Mouse (Mus musculus) limb, embryonic 13.5 days (tissue): ENCODE data around the gene Bco1. TPM values are rescaled to one million over a fixed set of nuclear protein-coding genes. Genes with fewer than 3 reads are reported as not detected.

ENCODE experiments used
- ATAC-seq: fragments of 200-750 bp; cut with Nextera tagmentation; 2 replicates; pipeline ENCODE4 v1.8.0; 2017; ENCODE audit warnings: low read depth, moderate number of reproducible peaks, moderate TSS enrichment; ENCODE audit not compliant: low FRiP score
- H3K27ac ChIP-seq: fragments of 300-500 bp; sonication (generic); 2 replicates; pipeline ENCODE4 v1.5.1; 2015; ENCODE audit warnings: inconsistent platforms, mild to moderate bottlenecking, moderate library complexity
- H3K27me3 ChIP-seq: fragments of 300-500 bp; sonication (generic); 2 replicates; pipeline ENCODE4 v1.6.1; 2015; ENCODE audit warnings: mild to moderate bottlenecking, inconsistent platforms
- H3K36me3 ChIP-seq: fragments of 300-500 bp; sonication (generic); 2 replicates; pipeline ENCODE4 v1.6.1; 2015; ENCODE audit warnings: inconsistent platforms, mild to moderate bottlenecking, moderate library complexity
- H3K4me1 ChIP-seq: fragments of 300-500 bp; sonication (generic); 2 replicates; pipeline ENCODE4 v1.6.1; 2015; ENCODE audit warnings: inconsistent platforms
- H3K4me2 ChIP-seq: fragments of 300-500 bp; sonication (generic); replicated peaks from 2 replicates; pipeline ENCODE4 v1.6.1; 2015; ENCODE audit warnings: inconsistent platforms, mild to moderate bottlenecking, moderate library complexity
- H3K4me3 ChIP-seq: fragments of 300-500 bp; sonication (generic); 2 replicates; pipeline ENCODE4 v1.5.1; 2015; ENCODE audit warnings: moderate library complexity, mild to moderate bottlenecking, inconsistent platforms
- H3K9ac ChIP-seq: fragments of 300-500 bp; sonication (generic); 2 replicates; pipeline ENCODE4 v1.6.1; 2015; ENCODE audit warnings: mild to moderate bottlenecking, inconsistent platforms
- H3K9me3 ChIP-seq: fragments of 300-500 bp; sonication (generic); 2 replicates; pipeline ENCODE4 v1.6.1; 2016; ENCODE audit warnings: inconsistent platforms
- WGBS: fragments of 180-500 bp; shearing (Covaris S2); methylation state at CpG from one replicate; pipeline ENCODE4 v1.1.7; 2015; 5-methylcytosine and 5-hydroxymethylcytosine counted together
- polyA plus RNA-seq: library from polyadenylated mRNA; unstranded; fragments of >200 nt; fragmentation: Nextera tagmentation; extraction: Ambion mirVana; gene quantifications from 2 replicates; pipeline ENCODE4 v1.2.1, GENCODE M21; 2015

Bco1 gene
- polyA plus RNA-seq, 1 experiment from 2014 or later: 0.70 TPM

- Histone ChIP-seq H3K4me2 (peak overlapping the region; percentile 43), H3K4me1 (peaks cover 18% of the 10 kb centered on the region), H3K27me3 (no peaks in the 10 kb centered on the region), H3K4me3 (no peak overlapping the region), H3K9me3 (peaks cover 8% of the 10 kb centered on the region), H3K36me3 (no peaks in the 10 kb centered on the region), H3K9ac (no peak overlapping the region), H3K27ac (peak overlapping the region; percentile 33; the same call in 1 of the 2 replicates)
- 38% methylated on average over 11 of the region's 11 CpGs for WGBS
- ATAC-seq: peak; percentile 55; the same call in 1 of the 2 replicates
Measured at GRCm38 (mm10) chr8:117097564-117098191, 2.0 kb downstream of the Bco1 start.

DNA sequence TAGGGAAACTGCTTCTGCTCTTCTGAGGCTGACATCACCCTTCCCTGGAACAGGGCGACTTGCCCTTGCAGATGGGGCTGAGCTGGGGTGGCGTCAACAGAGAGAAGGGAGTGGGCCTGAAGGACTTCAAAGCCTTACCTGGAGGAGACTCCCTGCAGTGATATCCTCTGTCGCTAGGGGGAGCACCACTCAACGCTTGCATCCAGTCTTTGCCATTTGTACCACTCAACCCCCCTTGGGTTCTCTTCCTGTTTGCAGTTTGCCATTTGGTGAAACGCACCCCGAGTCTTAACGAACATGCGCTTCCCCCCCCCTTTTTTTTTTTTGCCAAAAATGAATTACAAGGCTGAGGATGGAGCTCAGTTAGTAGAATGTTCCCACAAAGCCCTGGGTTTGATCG is 11.9 kb downstream of the Bco1 start:
- WGBS: 14% methylated on average over 9 of the region's 9 CpGs
- no peak overlapping the region for H3K9ac ChIP-seq
- H3K4me3 ChIP-seq: no peak overlapping the region
- H3K9me3 ChIP-seq: peaks cover 6% of the 10 kb centered on the region; the same call in 1 of the 2 replicates
- no peaks in the 10 kb centered on the region for H3K27me3 ChIP-seq
- no peak overlapping the region; the same call in 1 of the 2 replicates for H3K4me2 ChIP-seq
- 0 out of 2 replicates have a peak, but pooled peaks cover 4% of the 10 kb centered on the region for H3K4me1 ChIP-seq
- no peak overlapping the region for H3K27ac ChIP-seq
- H3K36me3 ChIP-seq: no peaks in the 10 kb centered on the region
- no peak for ATAC-seq

DNA sequence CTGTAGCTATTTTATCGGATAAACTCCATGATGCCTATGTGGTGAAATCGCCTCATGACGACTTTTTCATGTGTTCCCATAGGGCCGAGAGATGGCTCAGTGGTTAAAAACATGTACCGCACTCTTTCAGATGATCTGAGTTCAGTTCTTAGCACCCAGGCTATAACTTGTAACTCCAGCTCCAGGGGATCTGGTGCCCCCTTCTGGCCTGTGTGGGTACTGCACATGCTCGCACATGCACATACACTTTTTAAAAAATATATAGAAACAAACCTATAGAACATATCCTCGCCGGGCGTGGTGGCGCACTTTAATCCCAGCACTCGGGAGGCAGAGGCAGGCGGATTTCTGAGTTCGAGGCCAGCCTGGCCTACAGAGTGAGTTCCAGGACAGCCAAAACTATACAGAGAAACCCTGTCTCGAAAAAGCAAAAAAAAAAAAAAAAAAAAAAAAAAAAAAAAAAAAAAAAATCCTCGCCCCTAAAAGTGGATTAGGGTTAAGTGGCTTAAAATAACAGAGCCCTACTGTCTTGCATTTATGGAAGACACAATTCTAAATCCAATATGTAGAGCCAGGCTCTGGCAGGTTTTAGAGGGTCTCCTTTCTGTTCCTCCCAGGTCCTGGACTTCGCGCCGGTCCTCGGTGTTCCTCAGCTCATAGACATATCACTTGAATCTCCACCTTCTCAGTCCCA is 13.5 kb downstream of the Bco1 start:
- ATAC-seq: no peak
- Histone ChIP-seq H3K4me3 (no peak overlapping the region), H3K4me2 (no peak overlapping the region), H3K27ac (no peak overlapping the region), H3K9ac (no peak overlapping the region), H3K36me3 (no peaks in the 10 kb centered on the region), H3K4me1 (0 out of 2 replicates have a peak, but pooled peaks cover 4% of the 10 kb centered on the region), H3K9me3 (peaks cover 6% of the 10 kb centered on the region; the same call in 1 of the 2 replicates), H3K27me3 (no peaks in the 10 kb centered on the region)
- 90% methylated on average over 19 of the region's 19 CpGs for WGBS

GRCm38 (mm10) chr8:117109801-117110390 is 14.2 kb downstream of the Bco1 start:
- H3K4me2 ChIP-seq: no peak overlapping the region
- H3K4me3 ChIP-seq: no peak overlapping the region
- WGBS: 48% methylated on average over 16 of the region's 16 CpGs
- no peak overlapping the region for H3K27ac ChIP-seq
- peaks cover 6% of the 10 kb centered on the region; the same call in 1 of the 2 replicates for H3K9me3 ChIP-seq
- H3K36me3 ChIP-seq: no peaks in the 10 kb centered on the region
- H3K4me1 ChIP-seq: 0 out of 2 replicates have a peak, but pooled peaks cover 4% of the 10 kb centered on the region
- no peaks in the 10 kb centered on the region for H3K27me3 ChIP-seq
- no peak for ATAC-seq
- H3K9ac ChIP-seq: no peak overlapping the region

- ATAC-seq: no peak
- Histone ChIP-seq H3K27me3 (no peaks in the 10 kb centered on the region), H3K4me3 (no peak overlapping the region), H3K27ac (no peak overlapping the region), H3K4me1 (peaks cover 16% of the 10 kb centered on the region; the same call in 1 of the 2 replicates), H3K9ac (no peak overlapping the region), H3K36me3 (no peaks in the 10 kb centered on the region), H3K9me3 (peaks cover 6% of the 10 kb centered on the region; the same call in 1 of the 2 replicates), H3K4me2 (no peak overlapping the region)
- WGBS: 80% methylated on average over 3 of the region's 3 CpGs
Measured at GRCm38 (mm10) chr8:117111641-117112040, 16.0 kb downstream of the Bco1 start.

- H3K4me1 ChIP-seq: peaks cover 16% of the 10 kb centered on the region; the same call in 1 of the 2 replicates
- no peak overlapping the region for H3K4me2 ChIP-seq
- H3K9ac ChIP-seq: no peak overlapping the region; the same call in 1 of the 2 replicates
- no peak for ATAC-seq
- WGBS: 51% methylated on average over 8 of the region's 8 CpGs
- no peak overlapping the region for H3K27ac ChIP-seq
- H3K4me3 ChIP-seq: no peak overlapping the region
- peaks cover 6% of the 10 kb centered on the region; the same call in 1 of the 2 replicates for H3K9me3 ChIP-seq
- no peaks in the 10 kb centered on the region for H3K27me3 ChIP-seq
- no peaks in the 10 kb centered on the region for H3K36me3 ChIP-seq
Measured at GRCm38 (mm10) chr8:117112261-117112660, 16.6 kb downstream of the Bco1 start.

DNA sequence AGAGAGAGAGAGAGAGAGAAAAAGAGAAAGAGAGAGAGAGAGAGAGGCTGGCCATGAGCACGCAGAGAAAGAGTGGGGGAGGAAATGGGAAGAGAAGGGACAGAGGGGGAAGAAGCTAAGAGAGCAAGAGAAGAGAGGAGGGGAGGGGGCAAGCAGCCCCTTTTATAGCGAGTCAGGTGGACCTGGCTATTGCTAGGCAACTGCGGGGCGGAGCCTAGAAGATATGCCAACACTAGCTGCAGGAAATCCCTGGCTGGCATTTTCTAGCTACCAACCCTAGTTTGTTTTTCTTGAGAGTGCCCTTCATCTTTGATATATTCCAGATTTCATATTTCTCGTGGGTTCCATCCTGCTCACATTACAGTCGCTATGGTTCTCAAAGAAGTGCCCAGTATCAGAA is 19.4 kb downstream of the Bco1 start:
- 46% methylated on average over 6 of the region's 6 CpGs for WGBS
- Histone ChIP-seq H3K27me3 (no peaks in the 10 kb centered on the region), H3K36me3 (no peaks in the 10 kb centered on the region), H3K4me1 (peaks cover 16% of the 10 kb centered on the region; the same call in 1 of the 2 replicates), H3K4me2 (peak overlapping the region; percentile 48; the same call in 1 of the 2 replicates), H3K4me3 (no peak overlapping the region), H3K27ac (no peak overlapping the region), H3K9me3 (no peaks in the 10 kb centered on the region), H3K9ac (no peak overlapping the region)
- ATAC-seq: no peak

- peak overlapping the region; percentile 13; the same call in 1 of the 2 replicates for H3K4me3 ChIP-seq
- H3K9ac ChIP-seq: no peak overlapping the region
- peak overlapping the region; percentile 48 for H3K4me2 ChIP-seq
- H3K36me3 ChIP-seq: no peaks in the 10 kb centered on the region
- H3K4me1 ChIP-seq: peaks cover 16% of the 10 kb centered on the region; the same call in 1 of the 2 replicates
- no peak for ATAC-seq
- H3K27me3 ChIP-seq: no peaks in the 10 kb centered on the region
- H3K27ac ChIP-seq: no peak overlapping the region
- no peaks in the 10 kb centered on the region for H3K9me3 ChIP-seq
- 13% methylated on average over 13 of the region's 13 CpGs for WGBS
Measured at GRCm38 (mm10) chr8:117115676-117116446, 20.2 kb downstream of the Bco1 start.

GRCm38 (mm10) chr8:117116534-117116933 is 20.9 kb downstream of the Bco1 start:
- Histone ChIP-seq H3K9ac (no peak overlapping the region), H3K4me2 (no peak overlapping the region), H3K27me3 (no peaks in the 10 kb centered on the region), H3K4me1 (peaks cover 16% of the 10 kb centered on the region; the same call in 1 of the 2 replicates), H3K9me3 (no peaks in the 10 kb centered on the region), H3K27ac (no peak overlapping the region), H3K4me3 (no peak overlapping the region), H3K36me3 (no peaks in the 10 kb centered on the region)
- 75% methylated on average over 7 of the region's 7 CpGs for WGBS
- no peak for ATAC-seq

DNA sequence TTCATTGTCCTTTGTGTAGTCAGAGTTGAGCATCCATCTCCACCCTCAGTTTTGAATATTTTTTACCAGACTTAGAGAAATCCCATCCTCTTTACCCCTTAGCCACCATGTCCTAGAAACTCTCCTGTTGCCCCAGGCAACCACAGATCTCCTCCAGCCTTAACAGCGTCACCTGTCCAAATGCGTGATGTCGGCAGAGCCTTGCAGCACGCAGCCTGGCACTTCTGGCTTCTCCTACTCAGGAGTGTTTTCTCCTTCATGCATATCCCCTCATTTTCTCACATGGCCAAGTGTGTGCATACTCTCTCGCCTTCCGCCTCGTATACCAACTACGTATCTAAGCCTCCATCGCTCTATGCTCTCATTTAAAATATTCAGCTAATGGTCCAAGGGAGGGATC is 22.8 kb downstream of the Bco1 start:
- Histone ChIP-seq H3K4me3 (no peak overlapping the region), H3K9me3 (no peaks in the 10 kb centered on the region), H3K9ac (no peak overlapping the region), H3K4me2 (no peak overlapping the region), H3K36me3 (no peaks in the 10 kb centered on the region), H3K4me1 (peaks cover 12% of the 10 kb centered on the region; the same call in 1 of the 2 replicates), H3K27ac (no peak overlapping the region), H3K27me3 (no peaks in the 10 kb centered on the region)
- no peak for ATAC-seq
- WGBS: 85% methylated on average over 9 of the region's 9 CpGs

DNA sequence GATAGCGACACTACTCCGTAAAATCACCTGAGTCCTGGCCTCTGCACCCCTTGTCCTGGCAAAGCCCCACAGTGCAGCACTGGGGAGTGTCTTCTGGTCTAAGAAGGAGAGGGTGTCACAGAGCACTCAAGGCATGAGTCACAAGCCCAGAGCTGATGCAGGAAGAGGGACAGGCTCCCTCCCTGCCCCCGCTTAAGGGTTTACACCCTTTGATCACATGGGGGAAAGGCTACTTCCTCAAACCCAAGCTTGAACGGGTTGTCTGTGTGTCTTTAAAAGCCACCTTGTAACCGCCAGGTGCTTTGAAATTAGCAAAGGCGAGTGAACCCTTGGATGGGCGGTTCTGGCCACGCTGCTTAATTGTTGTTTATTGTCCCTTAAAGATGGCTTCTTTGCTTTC is 25.6 kb downstream of the Bco1 start:
- 37% methylated on average over 8 of the region's 8 CpGs for WGBS
- ATAC-seq: no peak
- Histone ChIP-seq H3K36me3 (no peaks in the 10 kb centered on the region), H3K27ac (no peak overlapping the region), H3K27me3 (no peaks in the 10 kb centered on the region), H3K4me1 (0 out of 2 replicates have a peak, but pooled peaks cover 4% of the 10 kb centered on the region), H3K9ac (no peak overlapping the region), H3K4me2 (no peak overlapping the region), H3K9me3 (no peaks in the 10 kb centered on the region), H3K4me3 (no peak overlapping the region)
